Mouse (Mus musculus): ENCODE measurements at regions not wholly inside any gene's neighbourhood (a gene's known extent, or its start where the extent isn't known, plus 50 kb on each side); places are given as distances from the start of the nearest gene placed in this dataset.

GRCm38 (mm10) chr3:21218936-21219335, 852.0 kb upstream of the Agtr1b start:
- no peak overlapping the region for H3K4me3 ChIP-seq (replicated peaks; ENCODE audit: low read length)
- no peak overlapping the region for H3K27ac ChIP-seq (ENCODE audit: low read length)
- ATAC-seq, result no peak
- no peaks in the 10 kb centered on the region for H3K9me3 ChIP-seq (ENCODE audit: control insufficient read depth, low read length)
- no peaks in the 10 kb centered on the region for H3K36me3 ChIP-seq (ENCODE audit: control insufficient read depth, insufficient read depth)
- no peak overlapping the region for H3K9ac ChIP-seq (replicated peaks; ENCODE audit: low read depth, low read length)
- H3K4me2 ChIP-seq (ENCODE audit: low read length), result no peak overlapping the region
- H3K4me1 ChIP-seq (replicated peaks; ENCODE audit: control insufficient read depth, insufficient read depth, low read length), result no peaks in the 10 kb centered on the region
- 91% methylated on average over 1 of the region's 1 CpGs for WGBS
- no peaks in the 10 kb centered on the region for H3K27me3 ChIP-seq (replicated peaks; ENCODE audit: control insufficient read depth, insufficient read depth, low read length)

DNA sequence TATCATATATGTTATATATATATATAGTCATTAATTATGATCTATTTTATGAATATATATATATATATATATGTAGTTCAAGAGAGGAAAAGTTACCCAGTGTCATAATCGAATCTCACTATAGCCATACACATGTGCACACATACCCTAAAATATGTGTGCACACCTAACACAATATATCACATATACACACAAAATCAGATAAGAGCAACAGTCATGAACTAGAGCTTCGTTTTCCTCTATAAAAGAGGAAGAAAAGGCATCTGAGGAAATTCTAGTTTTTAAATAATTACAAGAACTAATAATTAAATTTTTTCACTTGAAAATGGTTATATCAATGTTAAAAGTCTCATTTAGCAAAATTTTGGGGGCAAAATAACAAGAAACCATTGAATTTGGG, 835.3 kb upstream of the Tbl1xr1 start:
- no peak overlapping the region for H3K27ac ChIP-seq (ENCODE audit: low read length)
- H3K4me1 ChIP-seq (replicated peaks; ENCODE audit: control insufficient read depth, insufficient read depth, low read length), result no peaks in the 10 kb centered on the region
- no peaks in the 10 kb centered on the region for H3K9me3 ChIP-seq (ENCODE audit: control insufficient read depth, low read length)
- H3K9ac ChIP-seq (replicated peaks; ENCODE audit: low read depth, low read length), result no peak overlapping the region
- no peak overlapping the region for H3K4me2 ChIP-seq (ENCODE audit: low read length)
- H3K4me3 ChIP-seq (replicated peaks; ENCODE audit: low read length), result no peak overlapping the region
- ATAC-seq, result no peak
- no peaks in the 10 kb centered on the region for H3K36me3 ChIP-seq (ENCODE audit: control insufficient read depth, insufficient read depth)
- H3K27me3 ChIP-seq (replicated peaks; ENCODE audit: control insufficient read depth, insufficient read depth, low read length), result no peaks in the 10 kb centered on the region
- WGBS, result 90% methylated on average over 2 of the region's 2 CpGs

DNA sequence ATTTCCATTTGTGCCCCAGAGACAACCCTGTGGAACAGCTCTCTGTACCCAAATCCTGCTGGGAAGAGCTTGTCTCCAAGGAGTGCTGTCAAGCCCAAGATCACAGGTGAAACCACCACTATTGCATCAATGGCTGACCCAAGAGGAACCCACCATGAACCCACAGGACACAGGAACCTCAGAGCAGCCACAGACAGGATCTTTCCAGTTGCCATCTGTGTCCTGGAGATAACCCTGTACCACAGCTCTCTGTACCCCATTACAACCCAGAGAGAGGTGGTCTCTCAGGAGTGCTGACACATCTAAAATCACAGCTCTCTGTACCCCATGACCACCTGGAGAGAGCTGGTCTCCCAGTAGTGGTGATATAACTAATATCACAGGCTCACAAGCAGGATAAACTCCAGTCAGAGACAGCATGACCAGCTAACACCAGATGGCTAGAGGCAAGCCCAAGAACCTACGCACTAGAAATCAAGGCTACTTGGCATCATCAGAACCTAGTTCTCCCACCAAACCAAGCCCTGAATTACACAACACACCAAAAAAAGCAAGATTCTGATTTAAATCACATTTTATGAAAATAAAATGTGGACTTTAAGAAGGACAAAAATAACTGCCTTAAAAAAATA, 820.2 kb upstream of the Tbl1xr1 start:
- Histone ChIP-seq H3K27me3 (replicated peaks; ENCODE audit: control insufficient read depth, insufficient read depth, low read length) (no peaks in the 10 kb centered on the region), H3K4me1 (replicated peaks; ENCODE audit: control insufficient read depth, insufficient read depth, low read length) (no peaks in the 10 kb centered on the region), H3K36me3 (ENCODE audit: control insufficient read depth, insufficient read depth) (no peaks in the 10 kb centered on the region), H3K27ac (ENCODE audit: low read length) (no peak overlapping the region), H3K9me3 (ENCODE audit: control insufficient read depth, low read length) (no peaks in the 10 kb centered on the region), H3K4me3 (replicated peaks; ENCODE audit: low read length) (no peak overlapping the region), H3K9ac (replicated peaks; ENCODE audit: low read depth, low read length) (no peak overlapping the region), H3K4me2 (ENCODE audit: low read length) (no peak overlapping the region)
- ATAC-seq, result no peak
- WGBS, result 88% methylated on average over 1 of the region's 1 CpGs

DNA sequence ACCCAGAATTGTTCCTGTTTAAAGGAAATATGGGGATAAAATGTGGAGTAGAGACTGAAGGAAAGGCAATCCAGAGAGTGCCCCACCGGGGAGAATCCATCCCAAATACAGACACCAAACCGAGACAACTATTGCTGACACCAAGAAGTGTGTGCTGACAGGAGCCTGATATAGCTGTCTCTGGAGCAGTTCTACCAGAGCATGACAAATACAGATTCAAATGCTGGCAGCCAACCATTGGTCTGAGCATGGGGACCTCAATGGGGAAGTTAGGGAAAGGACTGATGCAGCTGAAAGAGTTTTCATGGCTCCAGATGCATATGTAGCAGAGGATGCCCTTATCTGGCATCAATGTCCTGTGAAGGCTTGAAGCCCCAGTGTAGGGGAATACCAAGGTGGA, 813.1 kb upstream of the Tbl1xr1 start:
- WGBS, result 92% methylated on average over 2 of the region's 2 CpGs
- no peak overlapping the region for H3K27ac ChIP-seq (ENCODE audit: low read length)

DNA sequence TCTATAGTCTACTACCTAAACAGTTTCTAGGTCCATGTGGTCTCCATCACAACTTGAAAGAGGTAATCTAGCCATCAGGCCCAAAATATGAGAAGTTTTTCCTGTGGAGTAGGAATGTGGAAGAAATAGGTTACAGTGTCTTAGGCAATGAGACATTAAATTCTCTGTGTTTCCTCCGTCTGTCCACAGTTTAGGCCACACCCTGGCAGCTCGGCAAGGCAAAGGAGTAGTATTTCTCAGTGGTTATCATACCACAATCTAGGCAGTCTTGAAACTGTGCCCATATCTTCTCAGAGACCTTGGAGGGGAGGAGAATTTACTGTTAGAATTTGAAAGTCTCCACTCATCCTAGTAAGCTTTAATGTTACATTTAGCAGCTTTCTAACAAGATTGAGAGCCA, 811.0 kb upstream of the Tbl1xr1 start:
- no peak for ATAC-seq
- 84% methylated on average over 2 of the region's 2 CpGs for WGBS
- H3K4me1 ChIP-seq (replicated peaks; ENCODE audit: control insufficient read depth, insufficient read depth, low read length), result no peaks in the 10 kb centered on the region

More for the DNA sequence above, 813.1 kb upstream of the Tbl1xr1 start:
- H3K4me2 ChIP-seq (ENCODE audit: low read length), result no peak overlapping the region
- H3K9me3 ChIP-seq (ENCODE audit: control insufficient read depth, low read length), result no peaks in the 10 kb centered on the region
- no peak overlapping the region for H3K4me3 ChIP-seq (replicated peaks; ENCODE audit: low read length)
- no peak for ATAC-seq
- H3K36me3 ChIP-seq (ENCODE audit: control insufficient read depth, insufficient read depth), result no peaks in the 10 kb centered on the region
- no peaks in the 10 kb centered on the region for H3K4me1 ChIP-seq (replicated peaks; ENCODE audit: control insufficient read depth, insufficient read depth, low read length)
- no peak overlapping the region for H3K9ac ChIP-seq (replicated peaks; ENCODE audit: low read depth, low read length)
- H3K27me3 ChIP-seq (replicated peaks; ENCODE audit: control insufficient read depth, insufficient read depth, low read length), result no peaks in the 10 kb centered on the region

DNA sequence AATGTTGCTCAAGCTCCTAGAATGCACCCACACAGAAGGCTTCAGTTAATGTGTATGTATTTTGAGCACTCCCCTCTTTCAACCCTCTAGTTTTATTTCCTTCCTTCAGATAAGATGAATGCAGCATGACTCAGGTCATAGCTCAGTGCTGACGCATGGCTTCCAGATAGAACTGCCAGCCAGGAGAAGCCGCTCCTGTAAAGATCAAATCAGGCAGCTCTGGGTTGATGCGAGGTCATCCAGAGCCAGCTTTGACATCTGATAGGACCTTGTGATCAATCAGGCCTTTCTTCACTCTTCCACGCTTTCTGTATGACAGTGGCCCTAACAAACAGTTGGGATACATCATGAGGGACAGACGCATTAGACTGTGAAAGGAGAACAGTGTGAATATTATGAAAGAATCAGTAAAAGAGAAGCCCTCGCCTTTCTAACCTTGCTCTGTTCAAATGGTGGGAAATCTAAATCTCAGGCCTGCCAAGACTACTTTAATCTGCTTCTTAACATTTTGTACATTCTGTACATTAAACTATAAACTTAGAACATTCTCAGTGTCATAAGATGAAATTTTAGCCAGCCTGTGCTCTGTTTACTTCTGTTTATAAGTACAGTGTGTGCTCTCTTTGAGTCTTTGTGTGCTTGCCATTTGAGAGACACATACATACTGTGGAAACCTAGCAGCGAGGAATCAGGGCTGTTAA, 807.9 kb upstream of the Tbl1xr1 start:
- Histone ChIP-seq H3K4me3 (replicated peaks; ENCODE audit: low read length) (no peak overlapping the region), H3K27ac (ENCODE audit: low read length) (no peak overlapping the region), H3K36me3 (ENCODE audit: control insufficient read depth, insufficient read depth) (no peaks in the 10 kb centered on the region), H3K4me2 (ENCODE audit: low read length) (no peak overlapping the region), H3K9ac (replicated peaks; ENCODE audit: low read depth, low read length) (no peak overlapping the region), H3K27me3 (replicated peaks; ENCODE audit: control insufficient read depth, insufficient read depth, low read length) (no peaks in the 10 kb centered on the region), H3K4me1 (replicated peaks; ENCODE audit: control insufficient read depth, insufficient read depth, low read length) (no peaks in the 10 kb centered on the region), H3K9me3 (ENCODE audit: control insufficient read depth, low read length) (no peaks in the 10 kb centered on the region)
- WGBS, result 94% methylated on average over 7 of the region's 7 CpGs
- no peak for ATAC-seq

More for the DNA sequence above, 811.0 kb upstream of the Tbl1xr1 start:
- no peak overlapping the region for H3K27ac ChIP-seq (ENCODE audit: low read length)
- no peaks in the 10 kb centered on the region for H3K9me3 ChIP-seq (ENCODE audit: control insufficient read depth, low read length)
- H3K9ac ChIP-seq (replicated peaks; ENCODE audit: low read depth, low read length), result no peak overlapping the region
- H3K4me3 ChIP-seq (replicated peaks; ENCODE audit: low read length), result no peak overlapping the region
- H3K36me3 ChIP-seq (ENCODE audit: control insufficient read depth, insufficient read depth), result no peaks in the 10 kb centered on the region
- no peak overlapping the region for H3K4me2 ChIP-seq (ENCODE audit: low read length)
- no peaks in the 10 kb centered on the region for H3K27me3 ChIP-seq (replicated peaks; ENCODE audit: control insufficient read depth, insufficient read depth, low read length)

DNA sequence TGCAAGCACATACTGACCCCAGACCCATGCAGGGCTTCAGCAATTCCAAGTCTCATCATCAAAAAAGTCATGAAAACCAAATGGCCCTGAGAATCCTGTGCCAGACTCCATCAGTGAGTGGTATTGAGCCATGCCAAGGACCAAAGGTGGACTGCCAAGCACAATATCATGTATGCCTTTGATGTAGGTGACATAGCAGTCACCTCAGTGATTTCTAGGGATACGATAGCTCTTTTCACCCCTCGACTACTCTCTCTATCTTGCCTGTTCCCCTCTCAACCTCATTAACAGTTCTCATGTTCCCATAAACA, 807.4 kb upstream of the Tbl1xr1 start:
- no peak for ATAC-seq
- no peaks in the 10 kb centered on the region for H3K4me1 ChIP-seq (replicated peaks; ENCODE audit: control insufficient read depth, insufficient read depth, low read length)
- H3K4me2 ChIP-seq (ENCODE audit: low read length), result no peak overlapping the region
- no peak overlapping the region for H3K4me3 ChIP-seq (replicated peaks; ENCODE audit: low read length)
- H3K9me3 ChIP-seq (ENCODE audit: control insufficient read depth, low read length), result no peaks in the 10 kb centered on the region
- H3K36me3 ChIP-seq (ENCODE audit: control insufficient read depth, insufficient read depth), result no peaks in the 10 kb centered on the region
- no peak overlapping the region for H3K9ac ChIP-seq (replicated peaks; ENCODE audit: low read depth, low read length)
- no peaks in the 10 kb centered on the region for H3K27me3 ChIP-seq (replicated peaks; ENCODE audit: control insufficient read depth, insufficient read depth, low read length)
- H3K27ac ChIP-seq (ENCODE audit: low read length), result no peak overlapping the region
- WGBS, result 84% methylated on average over 2 of the region's 2 CpGs

GRCm38 (mm10) chr3:21270788-21271187, 805.7 kb upstream of the Tbl1xr1 start:
- H3K27ac ChIP-seq (ENCODE audit: low read length), result no peak overlapping the region
- H3K4me3 ChIP-seq (replicated peaks; ENCODE audit: low read length), result no peak overlapping the region
- no peaks in the 10 kb centered on the region for H3K27me3 ChIP-seq (replicated peaks; ENCODE audit: control insufficient read depth, insufficient read depth, low read length)
- H3K36me3 ChIP-seq (ENCODE audit: control insufficient read depth, insufficient read depth), result no peaks in the 10 kb centered on the region
- no peak overlapping the region for H3K9ac ChIP-seq (replicated peaks; ENCODE audit: low read depth, low read length)
- no peaks in the 10 kb centered on the region for H3K4me1 ChIP-seq (replicated peaks; ENCODE audit: control insufficient read depth, insufficient read depth, low read length)
- ATAC-seq, result no peak
- no peak overlapping the region for H3K4me2 ChIP-seq (ENCODE audit: low read length)
- 77% methylated on average over 3 of the region's 3 CpGs for WGBS
- no peaks in the 10 kb centered on the region for H3K9me3 ChIP-seq (ENCODE audit: control insufficient read depth, low read length)

GRCm38 (mm10) chr3:21272219-21272618, 804.2 kb upstream of the Tbl1xr1 start:
- Histone ChIP-seq H3K27me3 (replicated peaks; ENCODE audit: control insufficient read depth, insufficient read depth, low read length) (no peaks in the 10 kb centered on the region), H3K9me3 (ENCODE audit: control insufficient read depth, low read length) (no peaks in the 10 kb centered on the region), H3K4me1 (replicated peaks; ENCODE audit: control insufficient read depth, insufficient read depth, low read length) (no peaks in the 10 kb centered on the region), H3K4me2 (ENCODE audit: low read length) (no peak overlapping the region), H3K4me3 (replicated peaks; ENCODE audit: low read length) (no peak overlapping the region), H3K36me3 (ENCODE audit: control insufficient read depth, insufficient read depth) (no peaks in the 10 kb centered on the region), H3K9ac (replicated peaks; ENCODE audit: low read depth, low read length) (no peak overlapping the region), H3K27ac (ENCODE audit: low read length) (no peak overlapping the region)
- WGBS, result 89% methylated on average over 4 of the region's 4 CpGs
- ATAC-seq, result no peak

DNA sequence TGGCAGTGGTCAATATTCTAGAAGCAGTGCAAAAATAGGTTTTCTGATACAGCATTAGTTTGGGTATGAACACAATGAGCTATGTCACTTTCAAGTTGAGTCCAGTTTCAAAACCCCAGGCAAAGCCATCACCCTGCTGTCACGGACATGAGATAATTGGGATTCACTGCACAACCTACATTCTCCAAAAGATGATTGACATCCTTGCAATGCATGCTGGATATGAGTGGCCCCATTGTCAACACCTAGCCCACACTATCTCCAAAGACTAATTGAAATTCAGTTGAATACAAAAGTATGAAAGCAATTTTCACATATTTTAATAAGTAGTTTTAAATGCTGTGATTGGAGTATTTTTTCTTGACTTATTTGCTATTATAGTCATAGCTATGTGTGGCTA, 783.7 kb upstream of the Tbl1xr1 start:
- Histone ChIP-seq H3K4me1 (replicated peaks; ENCODE audit: control insufficient read depth, insufficient read depth, low read length) (peaks cover 8% of the 10 kb centered on the region), H3K4me2 (ENCODE audit: low read length) (no peak overlapping the region), H3K9ac (replicated peaks; ENCODE audit: low read depth, low read length) (no peak overlapping the region), H3K4me3 (replicated peaks; ENCODE audit: low read length) (no peak overlapping the region), H3K27me3 (replicated peaks; ENCODE audit: control insufficient read depth, insufficient read depth, low read length) (no peaks in the 10 kb centered on the region), H3K36me3 (ENCODE audit: control insufficient read depth, insufficient read depth) (no peaks in the 10 kb centered on the region), H3K9me3 (ENCODE audit: control insufficient read depth, low read length) (no peaks in the 10 kb centered on the region), H3K27ac (ENCODE audit: low read length) (no peak overlapping the region)
- no peak; the same call in 1 of the 2 replicates for ATAC-seq
- 76% methylated on average over 1 of the region's 1 CpGs for WGBS
